Mouse (Mus musculus): ENCODE results near the gene Myh11.
"Not testable (repeated sequence)": the region's sequence is repeated elsewhere in the genome, so short reads cannot be mapped to it uniquely, and the experiment has no call there.

Myh11 gene

GRCm38 (mm10) chr16:14166490-14166889 lies 124.7 kb downstream of the Myh11 start:
- no peak for DNase-seq (ENCODE audit: low spot score in 2 of 2)

GRCm38 (mm10) chr16:14163731-14164130 lies 127.4 kb downstream of the Myh11 start:
- no peak for DNase-seq (ENCODE audit: low spot score in 2 of 2)

DNA sequence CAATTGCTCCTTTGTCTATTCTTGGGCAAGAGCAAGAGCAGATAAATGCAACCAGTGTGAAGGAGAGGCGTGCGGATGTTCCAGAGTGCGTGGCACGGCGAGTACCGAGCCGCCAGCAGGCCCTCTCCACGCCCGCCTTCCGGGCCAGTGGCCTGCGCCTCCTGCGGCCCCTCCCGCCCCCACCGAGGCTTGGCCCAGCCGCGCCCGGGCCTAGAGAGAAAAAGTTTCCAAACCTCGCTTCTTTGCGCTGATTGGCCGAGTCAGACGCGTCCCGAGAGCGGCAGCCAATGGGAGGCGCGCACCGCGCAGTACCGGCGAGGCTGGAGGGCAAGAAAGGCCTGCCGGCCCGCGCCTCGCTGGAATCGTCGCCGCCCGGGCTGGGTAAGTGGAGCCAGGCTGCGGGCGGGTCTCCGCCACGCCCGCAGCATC lies 128.2 kb downstream of the Myh11 start, which contains the start of the genes Nde1 and Marf1:
Gene Nde1 (plus strand): TSS at position 288 of the 429 bp plus-strand sequence.
Gene Marf1 (minus strand): TSS at position 364 of the 429 bp plus-strand sequence.
- DNase-seq (ENCODE audit: low spot score in 2 of 2), result peak; percentile 57 to 60

GRCm38 (mm10) chr16:14160941-14161340 lies 130.2 kb downstream of the Myh11 start:
- no peak for DNase-seq (ENCODE audit: low spot score in 2 of 2)

GRCm38 (mm10) chr16:14159746-14160131 lies 131.4 kb downstream of the Myh11 start:
- peak; percentile 42 to 70 for DNase-seq (ENCODE audit: low spot score in 2 of 2)

- peak; percentile 93 to 94 for DNase-seq (ENCODE audit: low spot score in 2 of 2)
These were observed 132.0 kb downstream of the Myh11 start for GRCm38 (mm10) chr16:14158936-14159745.

- no peak for DNase-seq (ENCODE audit: low spot score in 2 of 2)
These were observed 132.6 kb downstream of the Myh11 start for GRCm38 (mm10) chr16:14158536-14158935.

DNA sequence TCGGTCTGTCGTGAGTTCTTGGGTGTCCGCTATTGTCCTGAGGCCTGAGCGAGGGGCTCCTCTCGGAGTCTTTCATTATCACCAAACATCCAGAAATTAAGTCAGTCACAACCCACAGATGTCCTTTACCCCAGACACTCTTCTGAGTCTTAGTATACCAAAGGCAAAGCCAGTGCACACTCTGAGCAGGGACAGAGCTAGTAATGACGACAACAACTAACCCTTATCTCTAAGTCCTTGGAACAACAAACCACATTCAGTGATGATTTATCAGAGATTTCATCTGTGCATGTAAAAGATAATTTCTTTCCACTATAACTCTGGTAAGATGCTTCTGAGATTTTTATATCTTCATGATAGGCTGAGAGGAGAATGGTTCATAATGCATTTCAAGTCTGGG lies 134.9 kb downstream of the Myh11 start:
- no peak for DNase-seq (ENCODE audit: low spot score in 2 of 2)

DNA sequence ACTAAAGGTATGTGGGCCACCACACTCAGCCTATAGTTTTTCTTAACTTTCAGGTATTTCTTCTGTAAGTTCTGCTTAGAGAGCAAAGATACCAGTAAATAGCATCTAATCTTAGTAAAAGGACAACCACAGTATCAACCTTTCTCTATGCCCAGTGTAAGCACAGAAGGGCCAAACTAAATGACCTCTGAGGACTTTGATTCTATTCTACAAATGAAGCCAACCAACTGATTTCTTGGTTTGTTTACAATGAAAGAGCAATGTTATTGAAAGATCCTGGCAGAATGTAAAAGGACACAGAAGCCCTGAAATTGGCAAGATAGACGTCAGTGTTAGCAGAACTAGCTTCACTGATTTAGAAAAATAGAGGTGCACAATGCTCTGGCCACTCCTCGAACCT lies 135.5 kb downstream of the Myh11 start:
- not testable (repeated sequence) for DNase-seq (ENCODE audit: low spot score in 2 of 2)

- no peak for DNase-seq (ENCODE audit: low spot score in 2 of 2)
These were observed 139.5 kb downstream of the Myh11 start for GRCm38 (mm10) chr16:14151718-14152117.

DNA sequence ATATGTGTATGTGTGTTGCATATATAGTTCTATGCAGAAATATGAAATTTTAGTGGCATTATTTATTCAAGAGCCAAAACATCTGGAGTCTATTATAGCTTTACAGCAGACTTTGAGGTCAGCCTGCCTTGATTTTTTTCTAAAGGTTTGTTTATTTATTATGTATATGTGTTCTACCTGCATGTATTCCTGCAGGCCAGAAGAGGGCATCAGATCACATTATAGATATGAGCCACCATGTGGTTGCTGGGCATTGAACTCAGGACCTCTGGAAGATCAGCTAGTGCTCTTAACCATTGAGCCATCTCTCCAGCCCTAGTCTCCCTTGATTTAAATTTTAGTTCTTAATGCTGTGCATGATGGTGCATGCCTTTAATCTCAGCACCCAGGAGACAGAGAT lies 143.5 kb downstream of the Myh11 start:
- DNase-seq (ENCODE audit: low spot score in 2 of 2), result no peak
